Mouse (Mus musculus) liver, adult 2 months (tissue): ENCODE measurements at regions not wholly inside any gene's neighbourhood (a gene's known extent, or its start where the extent isn't known, plus 50 kb on each side); places are given as distances from the start of the nearest gene placed in this dataset.
"Not testable (repeated sequence)": the region's sequence is repeated elsewhere in the genome, so short reads cannot be mapped to it uniquely, and the experiment has no call there.

Experiments used
- CTCF ChIP-seq: fragments of 200-500 bp; IDR thresholded peaks from 2 replicates; pipeline ENCODE4 v1.5.1; 2011; ENCODE audit warnings: low read depth, low read length, control low read depth
- POLR2A ChIP-seq: fragments of 200-500 bp; IDR thresholded peaks from 2 replicates; pipeline ENCODE4 v1.6.1; 2011; ENCODE audit warnings: low read length, control low read depth; ENCODE audit not compliant: insufficient read depth; ENCODE audit errors: extremely low read depth

DNA sequence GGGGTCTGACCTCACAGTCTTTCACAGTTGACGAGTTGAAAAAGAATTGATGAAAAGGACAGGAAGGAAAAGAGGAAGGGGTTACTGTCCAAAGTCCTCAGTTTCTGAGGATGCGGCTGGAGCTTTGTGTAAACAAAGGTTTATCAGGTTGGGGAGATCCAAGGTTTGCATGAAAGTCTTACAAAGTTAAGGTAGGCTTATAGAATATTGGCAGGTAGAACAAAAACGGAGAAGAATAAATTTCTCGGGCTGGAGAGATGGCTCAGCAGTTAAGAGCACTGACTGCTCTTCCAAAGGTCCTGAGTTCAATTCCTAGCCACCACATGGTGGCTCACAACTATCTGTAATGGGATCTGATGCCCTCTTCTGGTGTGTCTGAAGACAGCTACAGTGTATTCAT lies 60.9 kb upstream of the Acpp start:
- not testable (repeated sequence) for TF ChIP-seq POLR2A, CTCF
